16 mouse cellular contexts compared by ENCODE assay signal in the genomic region with DNA sequence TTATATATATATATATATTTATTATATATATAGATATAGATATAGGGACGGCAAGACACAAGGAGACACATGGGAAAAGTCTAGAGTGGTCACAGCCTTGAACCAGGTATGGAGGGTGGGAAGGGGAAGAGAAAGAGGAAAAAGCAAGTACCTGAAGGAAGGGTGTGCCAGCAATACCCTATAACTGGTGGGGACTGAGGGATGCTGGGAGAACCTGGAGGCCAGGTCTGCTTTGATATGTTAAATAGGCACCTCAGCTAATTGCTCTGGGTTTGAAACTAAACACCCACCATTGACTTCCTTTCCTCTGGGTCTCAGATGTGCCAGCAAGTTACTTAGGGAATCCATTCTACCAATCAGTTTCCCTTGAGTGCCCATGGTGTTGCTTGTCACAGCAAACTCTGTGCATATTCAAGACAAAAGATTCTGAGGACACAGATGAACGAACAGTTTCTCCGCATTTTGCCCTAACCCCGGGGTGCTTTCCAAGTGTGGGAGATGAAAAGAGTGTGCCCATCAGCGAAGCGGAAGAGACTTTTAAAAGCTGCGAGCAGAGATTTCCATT. TPM values are rescaled to one million over a fixed set of nuclear protein-coding genes. Genes with fewer than 3 reads are reported as not detected.
DNase-seq lines count a peak whose midpoint lies in the region; ATAC-seq and TF ChIP-seq lines count a peak whose summit lies in the region.
"Had no signal": no experiment of that assay in that cellular context is flagged by ENCODE, and none has a peak within 500 bp of the region (broad histone marks: within the 10 kb centered on the region; RNA-seq: fewer than 3 reads in every experiment).

No protein-coding gene starts in this region.

- DNase-seq in kidney, postnatal 25 days, result no peak
- DNase-seq in ES-CJ7 (ENCODE audit: low read depth, low spot score) (peak; percentile 55), R1 (ENCODE audit: low read depth, low spot score) (peak; percentile 20)
- DNase-seq in forebrain, postnatal 0 days, result no peak
- no peak for DNase-seq in stomach, postnatal 0 days (ENCODE audit: low spot score)
- no peak for DNase-seq in urinary bladder, postnatal 10 days (ENCODE audit: low spot score)
- DNase-seq: cerebellum, adult 11 months; cerebellum, postnatal 14 days; lung, postnatal 14 days; right cerebral cortex, postnatal 14 days; thymus, postnatal 25 days had no signal

- H3K27ac ChIP-seq in kidney, embryonic 15.5 days, result no peak overlapping the region
- H3K27ac ChIP-seq in forebrain, postnatal 0 days (ENCODE audit: low read depth, low read length), result no peak overlapping the region
- H3K27ac ChIP-seq in stomach, postnatal 0 days (replicated peaks), result no peak overlapping the region
- H3K27ac ChIP-seq: limb, embryonic 15.5 days had no signal

- no peak overlapping the region for H3K9ac ChIP-seq in kidney, embryonic 15.5 days
- H3K9ac ChIP-seq in forebrain, postnatal 0 days, result no peak overlapping the region
- no peak overlapping the region for H3K9ac ChIP-seq in stomach, postnatal 0 days (ENCODE audit: low read length)
- H3K9ac ChIP-seq: limb, embryonic 15.5 days had no signal

- no peak for TF ChIP-seq CTCF in forebrain, postnatal 0 days (IDR thresholded peaks at IDR 0.05; ENCODE audit: low read depth)
- no peak for TF ChIP-seq CTCF in stomach, postnatal 0 days (IDR thresholded peaks at IDR 0.05; ENCODE audit: low read depth)

- ATAC-seq in kidney, embryonic 15.5 days (replicated peaks; ENCODE audit: low FRiP score), result peak; percentile 66
- ATAC-seq in forebrain, postnatal 0 days, result no peak
- ATAC-seq in stomach, postnatal 0 days (ENCODE audit: low FRiP score, low TSS enrichment), result no peak
- ATAC-seq: intestine, postnatal 0 days had no signal

- no peaks in the 10 kb centered on the region for H3K9me3 ChIP-seq in kidney, embryonic 15.5 days (replicated peaks)
- H3K9me3 ChIP-seq in forebrain, postnatal 0 days (ENCODE audit: low read length), result no peaks in the 10 kb centered on the region
- H3K9me3 ChIP-seq in stomach, postnatal 0 days (ENCODE audit: control insufficient read depth, low read length), result no peaks in the 10 kb centered on the region
- H3K9me3 ChIP-seq: limb, embryonic 15.5 days had no signal

- TF ChIP-seq EP300 in stomach, postnatal 0 days (optimal IDR thresholded peaks at IDR 0.05), result no peak

- WGBS in kidney, embryonic 15.5 days, result 44% methylated on average over 7 of the region's 7 CpGs
- 19% methylated on average over 7 of the region's 7 CpGs for WGBS in forebrain, postnatal 0 days
- WGBS in stomach, postnatal 0 days, result 77% methylated on average over 7 of the region's 7 CpGs

- peak overlapping the region; percentile 28; the same call in 1 of the 2 replicates for H3K4me2 ChIP-seq in kidney, embryonic 15.5 days
- peak overlapping the region; percentile 11 for H3K4me2 ChIP-seq in forebrain, postnatal 0 days (ENCODE audit: low read depth)
- no peak overlapping the region for H3K4me2 ChIP-seq in stomach, postnatal 0 days (replicated peaks; ENCODE audit: low read depth)
- H3K4me2 ChIP-seq: heart, embryonic 11.5 days; limb, embryonic 15.5 days had no signal

- no peaks in the 10 kb centered on the region for H3K36me3 ChIP-seq in kidney, embryonic 15.5 days
- no peaks in the 10 kb centered on the region for H3K36me3 ChIP-seq in forebrain, postnatal 0 days (ENCODE audit: insufficient read depth)
- H3K36me3 ChIP-seq in stomach, postnatal 0 days (ENCODE audit: control insufficient read depth, insufficient read depth, low read length), result no peaks in the 10 kb centered on the region
- H3K36me3 ChIP-seq: G1E; limb, embryonic 15.5 days had no signal

- no peaks in the 10 kb centered on the region for H3K4me1 ChIP-seq in kidney, embryonic 15.5 days
- no peaks in the 10 kb centered on the region for H3K4me1 ChIP-seq in forebrain, postnatal 0 days (ENCODE audit: insufficient read depth)
- H3K4me1 ChIP-seq in stomach, postnatal 0 days (replicated peaks; ENCODE audit: control insufficient read depth, insufficient read depth), result no peaks in the 10 kb centered on the region
- H3K4me1 ChIP-seq: limb, embryonic 15.5 days had no signal

- H3K4me3 ChIP-seq in kidney, embryonic 15.5 days (replicated peaks), result no peak overlapping the region
- H3K4me3 ChIP-seq in forebrain, postnatal 0 days (ENCODE audit: low read depth, low read length), result no peak overlapping the region
- H3K4me3 ChIP-seq in stomach, postnatal 0 days (ENCODE audit: low read depth, low read length), result no peak overlapping the region
- H3K4me3 ChIP-seq: limb, embryonic 15.5 days had no signal

- H3K27me3 ChIP-seq in kidney, embryonic 15.5 days, result no peaks in the 10 kb centered on the region
- H3K27me3 ChIP-seq in forebrain, postnatal 0 days (ENCODE audit: insufficient read depth, low read length), result no peaks in the 10 kb centered on the region
- no peaks in the 10 kb centered on the region for H3K27me3 ChIP-seq in stomach, postnatal 0 days (ENCODE audit: control insufficient read depth, insufficient read depth, low read length)
- H3K27me3 ChIP-seq: limb, embryonic 15.5 days had no signal

RNA-seq across cellular contexts. Expression of gene Gpc6, which starts 42.6 kb away (rescaled TPM):
- polyA plus RNA-seq in kidney, embryonic 15.5 days (2015; fragmentation: Nextera tagmentation; extraction: Ambion mirVana), result 66.2 and 66.3 TPM in 2 replicates
- total RNA-seq in forebrain, postnatal 0 days (2014; rRNA removed), result 12.5 and 20.8 TPM in 2 replicates
- 7.4 and 10.9 TPM in 2 replicates for polyA plus RNA-seq in forebrain, postnatal 0 days (2015; fragmentation: Nextera tagmentation; extraction: Ambion mirVana)
- 11.1 and 11.4 TPM in 2 replicates for polyA plus RNA-seq in stomach, postnatal 0 days (2015; fragmentation: Nextera tagmentation; extraction: Ambion mirVana)
- polyA plus RNA-seq: G1E had no signal

Comparison
In these comparisons a context has a peak if more than half of its experiments do, and no peak if none do; other contexts are left out.
1. DNase-seq: peak in ES-CJ7 (single experiment) and R1 (single experiment); none in kidney, postnatal 25 days (0 of 2), forebrain, postnatal 0 days (single experiment), stomach, postnatal 0 days (single experiment) and urinary bladder, postnatal 10 days (single experiment).